15 mouse cellular contexts compared by ENCODE assay signal in genomic region chr2:180511875-180512661, GRCm38 (mm10). TPM values are rescaled to one million over a fixed set of nuclear protein-coding genes. Genes with fewer than 3 reads are reported as not detected.
DNase-seq lines count a peak whose midpoint lies in the region; ATAC-seq and TF ChIP-seq lines count a peak whose summit lies in the region.
"Had no signal": no experiment of that assay in that cellular context is flagged by ENCODE, and none has a peak within 500 bp of the region (broad histone marks: within the 10 kb centered on the region; RNA-seq: fewer than 3 reads in every experiment).

No protein-coding gene starts in this region.

- peak; percentile 40; the same call in 1 of the 2 replicates for ATAC-seq in forebrain, embryonic 16.5 days
- ATAC-seq in forebrain, embryonic 12.5 days (ENCODE audit: low FRiP score): no peak
- ATAC-seq in kidney, postnatal 0 days (replicated peaks; ENCODE audit: low FRiP score, low read depth): no peak
- ATAC-seq in stomach, postnatal 0 days (ENCODE audit: low FRiP score, low TSS enrichment): peak; percentile 42; the same call in 1 of the 2 replicates
- ATAC-seq: CD4-positive, CD25-positive, alpha-beta regulatory T cell, adult 4 months; liver, postnatal 0 days; Patski had no signal

- WGBS in forebrain, embryonic 16.5 days: 57% methylated on average over 13 of the region's 13 CpGs
- 70% methylated on average over 13 of the region's 13 CpGs for WGBS in forebrain, embryonic 12.5 days
- 30% methylated on average over 13 of the region's 13 CpGs for WGBS in lung, adult 2 months
- 27% methylated on average over 13 of the region's 13 CpGs for WGBS in kidney, postnatal 0 days
- 28% methylated on average over 13 of the region's 13 CpGs for WGBS in stomach, postnatal 0 days

- TF ChIP-seq EP300 in stomach, postnatal 0 days (optimal IDR thresholded peaks at IDR 0.05): no peak

- TF ChIP-seq CTCF in lung, adult 2 months (IDR thresholded peaks at IDR 0.05; ENCODE audit: insufficient read depth, low read length): no peak
- no peak for TF ChIP-seq CTCF in kidney, postnatal 0 days (IDR thresholded peaks at IDR 0.05; ENCODE audit: low read depth)
- no peak for TF ChIP-seq CTCF in stomach, postnatal 0 days (IDR thresholded peaks at IDR 0.05; ENCODE audit: low read depth)

- H3K9me3 ChIP-seq in forebrain, embryonic 16.5 days (ENCODE audit: control insufficient read depth, low read length): no peaks in the 10 kb centered on the region
- H3K9me3 ChIP-seq in forebrain, embryonic 12.5 days: no peaks in the 10 kb centered on the region
- H3K9me3 ChIP-seq in kidney, postnatal 0 days (replicated peaks; ENCODE audit: low read length): no peaks in the 10 kb centered on the region
- H3K9me3 ChIP-seq in stomach, postnatal 0 days (ENCODE audit: control insufficient read depth, low read length): no peaks in the 10 kb centered on the region

- no peak overlapping the region for H3K4me2 ChIP-seq in forebrain, embryonic 16.5 days (ENCODE audit: low read length)
- no peak overlapping the region for H3K4me2 ChIP-seq in forebrain, embryonic 12.5 days
- no peak overlapping the region for H3K4me2 ChIP-seq in kidney, postnatal 0 days (ENCODE audit: low read length)
- no peak overlapping the region for H3K4me2 ChIP-seq in stomach, postnatal 0 days (replicated peaks; ENCODE audit: low read depth)
- H3K4me2 ChIP-seq: midbrain, embryonic 11.5 days had no signal

- no peak overlapping the region for H3K4me3 ChIP-seq in forebrain, embryonic 16.5 days (replicated peaks; ENCODE audit: low read length)
- H3K4me3 ChIP-seq in forebrain, embryonic 12.5 days (replicated peaks): no peak overlapping the region
- no peak overlapping the region for H3K4me3 ChIP-seq in lung, adult 2 months (replicated peaks; ENCODE audit: extremely low read depth, low read depth, low read length)
- no peak overlapping the region for H3K4me3 ChIP-seq in kidney, postnatal 0 days (replicated peaks; ENCODE audit: low read depth, low read length)
- H3K4me3 ChIP-seq in stomach, postnatal 0 days (ENCODE audit: low read depth, low read length): no peak overlapping the region
- H3K4me3 ChIP-seq: heart, adult 2 months had no signal

- DNase-seq in lung, postnatal 10 days: peak; percentile 11
- no peak for DNase-seq in lung, adult 2 months
- DNase-seq in kidney, postnatal 0 days (ENCODE audit: low spot score): peak; percentile 59
- DNase-seq in stomach, postnatal 0 days (ENCODE audit: low spot score): no peak
- no peak for DNase-seq in yolk sac, embryonic 10.5 days (ENCODE audit: low spot score)
- DNase-seq in cerebellum, postnatal 25 days: no peak
- DNase-seq: adrenal gland, adult 8-10 months; heart, adult 2 months; liver, postnatal 0 days; thymus, postnatal 36 days had no signal

- H3K9ac ChIP-seq in forebrain, embryonic 16.5 days (replicated peaks; ENCODE audit: low read depth, low read length): no peak overlapping the region
- H3K9ac ChIP-seq in forebrain, embryonic 12.5 days: no peak overlapping the region
- no peak overlapping the region for H3K9ac ChIP-seq in kidney, postnatal 0 days (ENCODE audit: low read depth, low read length)
- H3K9ac ChIP-seq in stomach, postnatal 0 days (ENCODE audit: low read length): no peak overlapping the region
- H3K9ac ChIP-seq: liver, postnatal 0 days had no signal

- no peaks in the 10 kb centered on the region for H3K36me3 ChIP-seq in forebrain, embryonic 16.5 days (ENCODE audit: control insufficient read depth, insufficient read depth)
- no peaks in the 10 kb centered on the region for H3K36me3 ChIP-seq in forebrain, embryonic 12.5 days (replicated peaks)
- H3K36me3 ChIP-seq in kidney, postnatal 0 days (ENCODE audit: insufficient read depth, low read length): no peaks in the 10 kb centered on the region
- H3K36me3 ChIP-seq in stomach, postnatal 0 days (ENCODE audit: control insufficient read depth, insufficient read depth, low read length): no peaks in the 10 kb centered on the region

- peaks cover 12% of the 10 kb centered on the region for H3K4me1 ChIP-seq in forebrain, embryonic 16.5 days (replicated peaks; ENCODE audit: control insufficient read depth, insufficient read depth, low read length)
- peaks cover 31% of the 10 kb centered on the region for H3K4me1 ChIP-seq in forebrain, embryonic 12.5 days
- H3K4me1 ChIP-seq in lung, adult 2 months (ENCODE audit: control insufficient read depth, insufficient read depth, low read length): no peaks in the 10 kb centered on the region
- 0 out of 2 replicates have a peak, but pooled peaks cover 3% of the 10 kb centered on the region for H3K4me1 ChIP-seq in kidney, postnatal 0 days (replicated peaks; ENCODE audit: insufficient read depth, low read length)
- H3K4me1 ChIP-seq in stomach, postnatal 0 days (replicated peaks; ENCODE audit: control insufficient read depth, insufficient read depth): no peaks in the 10 kb centered on the region

- no peak for TF ChIP-seq POLR2A in lung, adult 2 months (IDR thresholded peaks at IDR 0.05; ENCODE audit: borderline replicate concordance, extremely low read depth, low read depth, low read length)

- no peaks in the 10 kb centered on the region for H3K27me3 ChIP-seq in forebrain, embryonic 16.5 days (replicated peaks; ENCODE audit: control insufficient read depth, insufficient read depth, low read length)
- peaks cover 47% of the 10 kb centered on the region for H3K27me3 ChIP-seq in forebrain, embryonic 12.5 days
- no peaks in the 10 kb centered on the region for H3K27me3 ChIP-seq in kidney, postnatal 0 days (ENCODE audit: insufficient read depth, low read length)
- no peaks in the 10 kb centered on the region for H3K27me3 ChIP-seq in stomach, postnatal 0 days (ENCODE audit: control insufficient read depth, insufficient read depth, low read length)

- no peak overlapping the region for H3K27ac ChIP-seq in forebrain, embryonic 16.5 days (ENCODE audit: low read length)
- no peak overlapping the region for H3K27ac ChIP-seq in forebrain, embryonic 12.5 days
- 0 out of 2 replicates have a peak overlapping the region, but pooled peaks have one; percentile 10 for H3K27ac ChIP-seq in kidney, postnatal 0 days
- H3K27ac ChIP-seq in stomach, postnatal 0 days (replicated peaks): no peak overlapping the region; the same call in 1 of the 2 replicates
- H3K27ac ChIP-seq: heart, adult 2 months had no signal

RNA-seq across cellular contexts. Expression of gene Ntsr1, which starts 12.3 kb away (rescaled TPM):
- polyA plus RNA-seq in forebrain, embryonic 16.5 days (2015; fragmentation: Nextera tagmentation; extraction: Ambion mirVana): 13.2 and 13.4 TPM in 2 replicates
- polyA plus RNA-seq in forebrain, embryonic 12.5 days (2016; fragmentation: Nextera tagmentation; extraction: Ambion mirVana): 0.55 and 0.67 TPM in 2 replicates
- polyA plus RNA-seq in lung, adult 2 months (2012; rRNA removed): not detected in 2 replicates
- polyA plus RNA-seq in kidney, postnatal 0 days (2015; fragmentation: Nextera tagmentation; extraction: Ambion mirVana): 4.4 and 4.9 TPM in 2 replicates
- polyA plus RNA-seq in stomach, postnatal 0 days (2015; fragmentation: Nextera tagmentation; extraction: Ambion mirVana): 0.11 and 0.12 TPM in 2 replicates
- polyA plus RNA-seq: CD4-positive, CD25-positive, alpha-beta regulatory T cell, adult 4 months; heart, adult 2 months; liver, postnatal 0 days; Patski had no signal

RNA-seq across cellular contexts. Expression of gene Slco4a1, which starts 56.0 kb away (rescaled TPM):
- polyA plus RNA-seq in forebrain, embryonic 16.5 days (2015; fragmentation: Nextera tagmentation; extraction: Ambion mirVana): 1.3 and 1.5 TPM in 2 replicates
- polyA plus RNA-seq in forebrain, embryonic 12.5 days (2016; fragmentation: Nextera tagmentation; extraction: Ambion mirVana): 4.0 and 4.1 TPM in 2 replicates
- 4.9 and 6.2 TPM in 2 replicates for polyA plus RNA-seq in lung, adult 2 months (2012; rRNA removed)
- polyA plus RNA-seq in kidney, postnatal 0 days (2015; fragmentation: Nextera tagmentation; extraction: Ambion mirVana): 11.9 and 12.7 TPM in 2 replicates
- polyA plus RNA-seq in stomach, postnatal 0 days (2015; fragmentation: Nextera tagmentation; extraction: Ambion mirVana): 4.2 and 5.6 TPM in 2 replicates

Comparison
In these comparisons a context has a peak if more than half of its experiments do, and no peak if none do; other contexts are left out.
1. ATAC-seq: peak in forebrain, embryonic 16.5 days (single experiment) and stomach, postnatal 0 days (single experiment); none in forebrain, embryonic 12.5 days (single experiment) and kidney, postnatal 0 days (single experiment).
2. DNase-seq: peak in lung, postnatal 10 days (single experiment) and kidney, postnatal 0 days (single experiment); none in lung, adult 2 months (single experiment), stomach, postnatal 0 days (single experiment), yolk sac, embryonic 10.5 days (single experiment) and cerebellum, postnatal 25 days (0 of 2).